Comparison of ENCODE assay signal across 18 mouse cellular contexts in genomic region chr2:81272536-81272935, GRCm38 (mm10).
DNase-seq lines count a peak whose midpoint lies in the region; ATAC-seq and TF ChIP-seq lines count a peak whose summit lies in the region.
"Had no signal": no experiment of that assay in that cellular context is flagged by ENCODE, and none has a peak within 500 bp of the region (broad histone marks: within the 10 kb centered on the region; RNA-seq: fewer than 3 reads in every experiment).

No protein-coding gene starts in this region.

- H3K9ac ChIP-seq in liver, adult 2 months (ENCODE audit: low read depth, low read length), result no peak overlapping the region
- H3K9ac ChIP-seq in liver, embryonic 12.5 days, result no peak overlapping the region

- H3K79me2 ChIP-seq in liver, adult 2 months (ENCODE audit: control insufficient read depth, insufficient read depth, low read length), result no peaks in the 10 kb centered on the region

- H3K36me3 ChIP-seq in liver, adult 2 months (ENCODE audit: control insufficient read depth, insufficient read depth, low read length), result no peaks in the 10 kb centered on the region
- H3K36me3 ChIP-seq in liver, embryonic 12.5 days, result no peaks in the 10 kb centered on the region
- H3K36me3 ChIP-seq: G1E had no signal

- TF ChIP-seq POLR2A in liver, adult 2 months (IDR thresholded peaks at IDR 0.05; ENCODE audit: extremely low read depth, insufficient read depth, low read length), result no peak

- H3K4me2 ChIP-seq in liver, embryonic 12.5 days, result no peak overlapping the region

- H3K9me3 ChIP-seq in liver, embryonic 12.5 days (replicated peaks), result no peaks in the 10 kb centered on the region
- H3K9me3 ChIP-seq: G1E had no signal

- H3K4me1 ChIP-seq in liver, adult 2 months (ENCODE audit: control insufficient read depth, insufficient read depth, low read length), result peaks cover 2% of the 10 kb centered on the region; the same call in 1 of the 2 replicates
- no peaks in the 10 kb centered on the region for H3K4me1 ChIP-seq in liver, embryonic 12.5 days

- H3K4me3 ChIP-seq in liver, adult 2 months (ENCODE audit: insufficient read depth, low read depth, low read length), result no peak overlapping the region
- no peak overlapping the region for H3K4me3 ChIP-seq in liver, embryonic 12.5 days

- no peak for TF ChIP-seq CTCF in liver, adult 2 months (IDR thresholded peaks at IDR 0.05; ENCODE audit: low read depth, low read length)

- no peak for ATAC-seq in liver, embryonic 12.5 days
- ATAC-seq: activated CD4-positive, CD25-positive, alpha-beta regulatory T cell, adult 4 months; CD4-positive, CD25-positive, alpha-beta regulatory T cell, adult 4 months; Patski had no signal

- H3K27me3 ChIP-seq in liver, adult 2 months (ENCODE audit: control insufficient read depth, insufficient read depth, low read length), result no peaks in the 10 kb centered on the region
- no peaks in the 10 kb centered on the region for H3K27me3 ChIP-seq in liver, embryonic 12.5 days (replicated peaks)
- H3K27me3 ChIP-seq: CH12.LX, Patski had no signal

- peak; percentile 51 for DNase-seq in liver, adult 2 months (ENCODE audit: extremely low read depth, low read depth, low spot score)
- DNase-seq: adrenal gland, adult 2 months; adrenal gland, adult 8-10 months; adrenal gland, postnatal 10 days; adrenal gland, postnatal 14 days; adrenal gland, postnatal 25 days; adrenal gland, postnatal 36 days; B cell, adult 2 months; cerebellum, adult 11 months; cerebellum, adult 11-12 months; cerebellum, adult 18-20 months; cerebellum, adult 2 months had no signal

- no peak overlapping the region for H3K27ac ChIP-seq in liver, adult 2 months (replicated peaks; ENCODE audit: insufficient read depth, low read depth, low read length)
- no peak overlapping the region for H3K27ac ChIP-seq in liver, embryonic 12.5 days
